Mouse (Mus musculus) right cerebral cortex, postnatal 25 days (tissue): ENCODE data around the gene Vps11.
"Not testable (repeated sequence)": the region's sequence is repeated elsewhere in the genome, so short reads cannot be mapped to it uniquely, and the experiment has no call there.

Experiments
- DNase-seq: peaks from one replicate; pipeline ENCODE4 v3.0.0; 2022

Vps11 gene

DNA sequence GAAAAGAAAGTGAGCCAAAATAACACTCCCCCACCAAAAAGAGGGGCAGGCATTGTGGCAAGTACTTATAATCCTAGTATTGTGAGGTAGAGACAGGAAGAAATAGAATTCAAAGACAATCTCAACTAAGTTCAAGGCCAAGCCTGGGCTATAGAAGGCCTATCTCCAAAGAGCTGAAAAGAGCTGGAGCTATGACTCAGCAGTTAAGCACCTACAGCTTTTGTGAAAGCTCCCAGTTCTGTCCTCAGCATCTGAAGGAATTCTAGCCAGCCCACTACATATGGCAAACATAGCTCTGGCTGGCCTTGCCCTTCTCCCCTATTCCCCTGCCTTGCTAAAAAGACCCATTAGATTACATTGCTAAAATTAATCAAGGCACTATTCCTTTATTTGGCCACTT lies 11.9 kb upstream of the Vps11 start:
- no peak for DNase-seq

- no peak for DNase-seq
Measured at GRCm38 (mm10) chr9:44364480-44364879, 3.0 kb upstream of the Vps11 start.

DNA sequence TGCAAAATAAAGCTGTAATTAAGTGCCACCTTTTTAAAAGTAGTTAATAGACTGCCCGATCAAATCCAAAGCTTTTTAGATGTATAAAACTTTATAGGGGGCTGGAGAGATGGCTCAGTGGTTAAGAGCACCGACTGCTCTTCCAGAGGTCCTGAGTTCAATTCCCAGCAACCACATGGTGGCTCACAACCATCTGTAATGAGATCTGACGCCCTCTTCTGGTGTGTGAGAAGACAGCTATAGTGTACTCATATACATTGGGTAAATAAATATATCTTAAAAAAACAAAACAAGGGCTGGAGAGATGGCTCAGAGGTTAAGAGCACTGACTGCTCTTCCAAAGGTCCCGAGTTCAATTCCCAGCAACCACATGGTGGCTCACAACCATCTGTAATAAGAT lies 461 bp upstream of the Vps11 start:
- DNase-seq: not testable (repeated sequence)

- DNase-seq: no peak
Measured at GRCm38 (mm10) chr9:44357207-44357606, 4.3 kb downstream of the Vps11 start.

- DNase-seq: no peak
Measured at GRCm38 (mm10) chr9:44353142-44353541, 8.3 kb downstream of the Vps11 start.

- DNase-seq: no peak
Measured at GRCm38 (mm10) chr9:44352337-44352736, 9.1 kb downstream of the Vps11 start.

- DNase-seq: no peak
Measured at GRCm38 (mm10) chr9:44351396-44351795, 10.1 kb downstream of the Vps11 start.

DNA sequence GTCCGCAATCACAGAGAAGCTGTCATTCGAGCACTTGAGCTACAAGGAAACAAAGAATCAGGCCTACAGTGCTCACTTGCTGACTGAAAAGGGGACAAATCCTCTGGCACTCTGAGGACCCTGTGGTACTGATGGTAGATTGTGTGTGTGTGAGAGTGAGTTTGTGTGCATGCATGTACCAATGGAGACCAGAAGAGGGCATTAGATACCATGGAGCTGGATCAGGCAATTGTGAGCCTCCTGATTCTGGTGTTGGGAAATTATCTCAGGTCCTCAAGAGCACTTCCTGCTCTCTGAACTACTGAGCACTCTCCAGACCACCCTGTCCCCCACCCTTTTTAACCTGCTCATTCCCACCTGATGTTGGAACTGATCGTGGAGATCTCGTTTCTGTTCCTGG lies 12.9 kb downstream of the Vps11 start:
- no peak for DNase-seq

- DNase-seq: no peak
Measured at GRCm38 (mm10) chr9:44347621-44348020, 13.8 kb downstream of the Vps11 start.

GRCm38 (mm10) chr9:44347166-44347565 lies 14.3 kb downstream of the Vps11 start:
- DNase-seq: no peak

DNA sequence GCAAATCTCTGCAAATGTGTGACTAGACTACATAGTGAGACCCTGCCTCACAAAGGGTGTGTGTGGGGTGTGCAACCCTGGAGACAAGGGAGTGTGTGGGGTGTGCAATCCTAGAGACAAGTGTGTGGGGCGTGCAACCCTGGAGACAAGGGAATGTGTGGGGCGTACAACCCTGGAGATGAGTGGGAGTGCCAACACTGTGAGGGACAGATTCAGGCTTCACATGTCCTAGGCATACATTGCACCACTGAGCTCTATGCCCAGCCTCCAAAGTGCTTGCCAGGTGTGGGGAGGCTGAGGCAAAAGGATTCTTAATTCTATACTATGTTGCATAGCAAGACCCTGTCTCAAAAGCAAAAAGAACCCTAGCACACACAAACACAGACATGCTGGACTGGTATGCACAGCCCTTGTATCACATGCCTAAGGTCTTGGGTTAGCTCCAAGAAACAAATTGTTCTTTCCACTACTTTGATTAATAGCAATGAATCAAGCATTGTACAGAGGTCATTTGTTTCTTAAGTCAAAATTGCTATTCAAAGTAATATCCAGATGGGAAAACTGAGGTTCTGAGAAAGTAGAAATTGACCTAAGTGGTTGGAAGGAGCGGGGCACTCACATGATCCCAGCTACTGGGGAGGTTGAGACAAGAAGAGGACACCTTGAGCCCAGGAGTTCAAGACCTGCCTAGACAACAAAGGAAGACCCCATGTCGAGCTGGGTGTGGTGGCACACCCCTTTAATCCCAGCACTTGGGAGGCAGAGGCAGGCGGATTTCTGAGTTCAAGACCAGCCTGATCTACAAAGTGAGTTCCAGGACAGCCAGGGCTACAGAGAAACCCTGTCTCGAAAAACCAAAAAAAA lies 15.7 kb downstream of the Vps11 start:
- DNase-seq: no peak

GRCm38 (mm10) chr9:44343781-44344421 lies 17.6 kb downstream of the Vps11 start, which contains the start of gene Hmbs:
Gene Hmbs (minus strand): TSS chr9:44344228.
- peak; percentile 92 for DNase-seq

GRCm38 (mm10) chr9:44343290-44343689 lies 18.2 kb downstream of the Vps11 start:
- DNase-seq: peak; percentile 29

DNA sequence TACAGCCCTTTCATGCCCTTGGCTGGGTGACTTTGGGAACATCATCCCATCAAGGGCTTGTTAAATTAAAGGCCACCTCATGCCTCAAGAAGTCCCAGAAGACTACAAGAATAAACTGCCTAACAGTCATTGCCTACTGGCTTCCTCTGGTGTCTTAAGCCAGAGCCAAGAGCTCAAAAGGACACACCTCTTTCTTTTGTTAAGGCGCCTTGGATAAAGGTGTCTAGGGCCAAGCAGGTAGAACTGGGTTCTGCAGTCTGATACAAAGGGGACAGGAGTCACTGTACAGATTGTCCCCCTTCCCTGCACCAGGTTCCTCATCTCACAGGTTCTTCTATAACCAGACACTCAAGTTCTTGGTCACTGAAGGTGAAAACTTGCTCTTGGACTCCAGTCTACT lies 18.9 kb downstream of the Vps11 start:
- no peak for DNase-seq

DNA sequence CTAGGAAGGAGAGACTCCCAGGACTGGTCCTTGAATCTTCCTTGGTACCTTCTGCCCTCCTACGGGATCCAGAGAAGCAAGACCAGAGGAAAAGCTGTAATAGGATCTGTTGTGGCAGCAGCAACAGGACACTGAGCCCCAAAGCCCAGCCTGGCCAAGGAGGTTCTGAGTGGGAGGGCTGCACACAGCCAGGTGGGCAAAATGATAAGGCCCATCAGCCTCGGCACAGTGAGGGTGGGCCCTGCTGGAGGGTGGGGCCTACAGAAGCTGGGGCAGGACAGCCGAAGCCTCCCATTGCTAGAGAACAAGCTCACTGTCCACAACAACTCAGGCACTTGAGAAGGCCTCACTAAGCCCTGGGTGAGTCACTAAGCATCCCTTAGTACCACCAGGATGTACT lies 19.3 kb downstream of the Vps11 start:
- DNase-seq: no peak

- DNase-seq: no peak
Measured at GRCm38 (mm10) chr9:44341487-44341886, 20.0 kb downstream of the Vps11 start.

DNA sequence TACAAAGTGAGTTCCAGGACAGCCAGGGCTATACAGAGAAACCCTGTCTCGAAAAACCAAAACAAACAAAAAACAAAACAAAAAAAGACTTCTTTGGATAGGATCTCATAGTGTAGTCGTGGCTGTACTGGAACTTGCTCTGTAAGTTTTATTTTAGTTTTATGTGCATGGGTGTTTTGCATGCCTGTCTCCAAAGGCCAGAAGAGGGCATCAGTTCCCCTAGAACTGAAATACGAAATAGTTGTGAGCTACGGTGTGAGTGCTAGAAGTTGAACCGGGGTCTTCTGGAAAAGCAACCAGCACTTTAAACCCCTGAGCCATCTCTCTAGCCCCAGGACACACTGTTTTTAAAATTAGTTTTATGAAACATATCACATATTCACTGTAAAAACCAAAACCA lies 22.9 kb downstream of the Vps11 start:
- DNase-seq: no peak

DNA sequence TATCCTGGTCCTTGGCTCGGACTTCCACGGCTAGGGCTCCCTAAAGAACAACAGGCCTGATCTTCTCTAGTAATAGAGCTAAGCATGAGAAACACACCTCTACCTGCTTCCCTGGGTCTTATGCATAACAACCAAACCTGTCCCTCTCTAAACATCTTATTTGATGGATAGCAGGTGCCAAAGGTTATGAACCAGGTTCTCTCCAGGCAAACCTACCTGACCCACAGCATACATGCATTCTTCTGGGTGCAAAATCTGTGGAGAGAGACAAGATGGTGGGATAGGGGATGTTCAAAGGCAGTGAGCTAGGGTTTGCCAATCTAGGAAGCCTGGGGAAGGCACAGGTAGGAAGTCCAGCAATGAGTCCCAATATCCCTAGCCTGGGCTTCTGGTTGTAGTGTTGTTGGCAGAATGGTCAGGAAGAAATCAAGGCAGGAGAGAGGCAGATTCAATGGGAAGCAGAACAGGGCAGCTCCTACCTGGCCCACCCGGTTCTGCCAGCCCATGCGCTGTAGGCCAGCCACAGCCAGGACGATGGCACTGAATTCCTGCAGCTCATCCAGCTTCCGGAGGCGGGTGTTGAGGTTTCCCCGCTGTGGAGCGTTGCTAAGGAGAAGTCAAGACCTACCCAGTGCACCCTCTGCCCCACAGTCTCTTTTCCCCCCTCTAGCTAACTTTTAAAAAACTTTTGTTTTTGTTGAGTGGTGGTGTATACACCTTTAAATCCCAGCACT lies 23.9 kb downstream of the Vps11 start:
- no peak for DNase-seq

- no peak for DNase-seq
Measured at GRCm38 (mm10) chr9:44336964-44337363, 24.5 kb downstream of the Vps11 start.

DNA sequence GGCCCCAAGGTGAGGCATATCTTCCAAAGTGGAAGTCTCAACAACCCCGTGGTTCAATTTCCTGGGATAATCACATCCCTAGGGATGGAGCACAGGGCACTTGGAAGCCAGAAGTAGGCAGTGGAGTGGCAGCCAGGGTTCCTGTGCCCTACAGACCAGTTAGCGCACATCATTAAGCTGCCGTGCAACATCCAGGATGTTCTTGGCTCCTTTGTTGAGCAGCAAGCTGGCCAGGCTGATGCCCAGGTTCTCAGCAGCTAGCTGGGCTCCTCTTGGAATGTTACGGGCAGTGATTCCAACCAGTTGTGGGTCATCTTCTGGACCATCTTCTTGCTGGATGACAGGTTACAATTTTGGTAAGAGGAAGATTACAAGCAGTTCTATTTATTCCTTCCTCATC lies 25.0 kb downstream of the Vps11 start:
- DNase-seq: not testable (repeated sequence)

DNA sequence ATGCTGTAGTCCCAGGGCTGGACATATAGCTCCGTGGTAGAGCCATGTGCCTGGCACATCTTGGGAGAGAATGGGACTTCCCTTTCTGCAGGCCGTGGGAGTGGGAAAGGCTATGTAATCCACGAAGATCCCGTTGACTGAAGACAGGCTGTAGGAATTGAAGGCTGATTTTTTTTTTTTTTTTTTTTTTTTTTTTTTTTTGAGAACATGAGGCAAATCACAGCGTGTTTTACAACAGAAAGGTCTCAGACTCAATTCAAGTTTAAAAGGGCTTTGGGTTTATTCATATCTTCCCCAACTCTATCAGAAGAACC lies 25.4 kb downstream of the Vps11 start:
- DNase-seq: no peak

DNA sequence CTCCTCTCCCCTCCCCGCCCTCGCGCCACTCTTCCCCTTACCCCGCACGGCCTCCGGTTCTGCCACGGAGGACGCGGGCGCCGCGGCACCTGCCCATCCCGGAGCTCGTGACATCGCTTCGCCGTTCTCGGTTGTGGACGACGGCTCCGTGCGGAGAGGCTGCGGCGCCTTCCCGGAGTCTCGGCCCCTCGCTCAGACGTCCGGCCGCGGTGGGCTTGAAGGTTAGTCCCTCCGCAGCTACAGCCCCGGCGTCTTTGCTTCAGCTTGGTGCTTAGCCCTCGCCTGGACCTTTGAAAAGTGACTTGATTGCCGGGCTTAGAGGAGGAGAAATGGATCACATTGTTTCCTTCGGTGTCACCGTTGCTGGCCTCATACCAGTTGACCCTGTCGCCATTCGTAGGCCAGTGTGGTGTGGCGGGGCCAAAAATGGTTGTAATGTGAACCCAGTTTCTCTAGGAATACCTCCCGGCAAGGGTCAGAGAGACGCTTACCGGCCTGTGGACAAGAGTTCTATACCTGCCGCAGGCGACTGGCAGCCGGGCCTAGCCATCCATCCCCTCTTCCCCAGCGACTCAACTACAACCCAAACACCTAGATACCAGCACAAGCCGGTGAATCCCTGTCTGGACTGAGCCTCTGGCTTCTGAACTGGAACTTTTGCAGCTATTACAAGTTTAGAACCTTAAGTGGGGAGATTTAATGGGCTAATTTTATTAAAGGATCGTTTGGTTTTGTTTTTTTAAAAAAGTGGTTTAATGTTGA lies 26.0 kb downstream of the Vps11 start:
- peak; percentile 33 for DNase-seq
